Mouse (Mus musculus) olfactory bulb, adult 2 months (tissue): ENCODE results near the gene Apbb1. TPM values are rescaled to one million over a fixed set of nuclear protein-coding genes. Genes with fewer than 3 reads are reported as not detected.

ENCODE experiments used
- H3K27ac ChIP-seq: fragments of 200-500 bp; 2 replicates; pipeline ENCODE4 v1.5.1; 2012; ENCODE audit warnings: low read depth, low read length; ENCODE audit not compliant: insufficient read depth
- H3K4me1 ChIP-seq: fragments of 200-500 bp; 2 replicates; pipeline ENCODE4 v1.6.1; 2012; ENCODE audit warnings: low read length; ENCODE audit not compliant: control insufficient read depth, insufficient read depth
- H3K4me3 ChIP-seq: fragments of 200-500 bp; 2 replicates; pipeline ENCODE4 v1.5.1; 2012; ENCODE audit warnings: mild to moderate bottlenecking, low read depth, low read length, moderate library complexity; ENCODE audit not compliant: insufficient read depth
- CTCF ChIP-seq: fragments of 200-500 bp; IDR thresholded peaks from 2 replicates; pipeline ENCODE4 v1.5.1; 2012; ENCODE audit warnings: low read depth, mild to moderate bottlenecking, low read length, moderate library complexity; ENCODE audit not compliant: insufficient read depth
- POLR2A ChIP-seq: fragments of 200-500 bp; IDR thresholded peaks from 2 replicates; pipeline ENCODE4 v1.6.1; 2012; ENCODE audit warnings: mild to moderate bottlenecking, low read depth, low read length, moderate library complexity; ENCODE audit not compliant: insufficient read depth
- WGBS: fragments of 180-500 bp; shearing (Covaris S2); methylation state at CpG from one replicate; pipeline ENCODE4 v1.1.7; 2018; 5-methylcytosine and 5-hydroxymethylcytosine counted together
- polyA plus RNA-seq: library from polyadenylated mRNA; stranded (reverse); fragments of >200 nt; gene quantifications from 2 replicates; pipeline ENCODE4 v1.2.4, GENCODE M21; 2012; ENCODE audit warnings: low replicate concordance; ENCODE audit not compliant: missing spikeins, insufficient read depth, insufficient read length

Gene Apbb1
- polyA plus RNA-seq, 1 experiment = not detected

GRCm38 (mm10) chr7:105576166-105576748 lies 5.2 kb downstream of the Apbb1 start:
- H3K4me1 ChIP-seq = peaks cover 30% of the 10 kb centered on the region
- no peak overlapping the region for H3K27ac ChIP-seq
- TF ChIP-seq POLR2A (no peak), CTCF (no peak)
- no peak overlapping the region for H3K4me3 ChIP-seq
- 33% methylated on average over 3 of the region's 3 CpGs for WGBS

- Histone ChIP-seq H3K4me1 (peaks cover 36% of the 10 kb centered on the region), H3K27ac (0 out of 2 replicates have a peak overlapping the region, but pooled peaks have one; percentile 24), H3K4me3 (no peak overlapping the region)
- TF ChIP-seq CTCF = no peak
- TF ChIP-seq POLR2A = no peak
- 84% methylated on average over 4 of the region's 4 CpGs for WGBS
Measured at GRCm38 (mm10) chr7:105574537-105574936, 6.9 kb downstream of the Apbb1 start.

GRCm38 (mm10) chr7:105572949-105573348 lies 8.5 kb downstream of the Apbb1 start:
- Histone ChIP-seq H3K4me1 (peaks cover 49% of the 10 kb centered on the region), H3K27ac (no peak overlapping the region), H3K4me3 (no peak overlapping the region)
- TF ChIP-seq POLR2A = no peak
- WGBS = 50% methylated on average over 8 of the region's 8 CpGs

GRCm38 (mm10) chr7:105570756-105571155 lies 10.7 kb downstream of the Apbb1 start:
- TF ChIP-seq CTCF = no peak
- TF ChIP-seq POLR2A = no peak
- H3K27ac ChIP-seq = no peak overlapping the region
- H3K4me1 ChIP-seq = peaks cover 55% of the 10 kb centered on the region
- 44% methylated on average over 4 of the region's 4 CpGs for WGBS
- H3K4me3 ChIP-seq = no peak overlapping the region

- WGBS = 15% methylated on average over 12 of the region's 12 CpGs
- Histone ChIP-seq H3K27ac (peak overlapping the region; percentile 61), H3K4me3 (peak overlapping the region; percentile 33), H3K4me1 (peaks cover 54% of the 10 kb centered on the region)
- TF ChIP-seq POLR2A (no peak), CTCF (no peak)
Measured at GRCm38 (mm10) chr7:105569512-105570496, 11.6 kb downstream of the Apbb1 start.

- Histone ChIP-seq H3K4me3 (peak overlapping the region; percentile 33), H3K4me1 (peaks cover 48% of the 10 kb centered on the region), H3K27ac (peak overlapping the region; percentile 61)
- TF ChIP-seq CTCF = no peak
- no peak for TF ChIP-seq POLR2A
- WGBS = 6% methylated on average over 6 of the region's 6 CpGs
Measured at GRCm38 (mm10) chr7:105568988-105569471, 12.4 kb downstream of the Apbb1 start.

- Histone ChIP-seq H3K4me1 (peaks cover 43% of the 10 kb centered on the region), H3K4me3 (peak overlapping the region; percentile 33), H3K27ac (peak overlapping the region; percentile 61)
- no peak for TF ChIP-seq CTCF
- TF ChIP-seq POLR2A = no peak
- WGBS = 8% methylated on average over 7 of the region's 7 CpGs
Measured at GRCm38 (mm10) chr7:105568583-105568982, 12.9 kb downstream of the Apbb1 start.

GRCm38 (mm10) chr7:105565071-105565836 lies 16.2 kb downstream of the Apbb1 start:
- Histone ChIP-seq H3K4me3 (no peak overlapping the region), H3K4me1 (peaks cover 33% of the 10 kb centered on the region), H3K27ac (no peak overlapping the region)
- 85% methylated on average over 17 of the region's 17 CpGs for WGBS
- TF ChIP-seq POLR2A = no peak
- TF ChIP-seq CTCF = no peak
